Mouse (Mus musculus) retina, postnatal 7 days (tissue): ENCODE data around the gene Mthfd2.

Source experiments
- DNase-seq: peaks from one replicate; pipeline ENCODE4 v3.0.0-alpha.2; 2012; ENCODE audit warnings: low read depth, low spot score

The Mthfd2 gene

GRCm38 (mm10) chr6:83268144-83269010, 57.3 kb downstream of the Mthfd2 start:
- peak; percentile 81 for DNase-seq

GRCm38 (mm10) chr6:83267616-83268015, 58.1 kb downstream of the Mthfd2 start:
- DNase-seq, result no peak

- no peak for DNase-seq
These were observed 60.1 kb downstream of the Mthfd2 start for GRCm38 (mm10) chr6:83265653-83266052.

GRCm38 (mm10) chr6:83265253-83265652, 60.5 kb downstream of the Mthfd2 start:
- no peak for DNase-seq

- no peak for DNase-seq
These were observed 61.2 kb downstream of the Mthfd2 start for GRCm38 (mm10) chr6:83264516-83264915.
